Mouse (Mus musculus) embryo, embryonic 10.5 days (tissue): Measurements from ENCODE around the gene Znhit2.

Experiments used
- DNase-seq: peaks from one replicate; pipeline ENCODE4 v3.0.0-alpha.2; 2015; ENCODE audit warnings: low spot score

The Znhit2 gene

DNA sequence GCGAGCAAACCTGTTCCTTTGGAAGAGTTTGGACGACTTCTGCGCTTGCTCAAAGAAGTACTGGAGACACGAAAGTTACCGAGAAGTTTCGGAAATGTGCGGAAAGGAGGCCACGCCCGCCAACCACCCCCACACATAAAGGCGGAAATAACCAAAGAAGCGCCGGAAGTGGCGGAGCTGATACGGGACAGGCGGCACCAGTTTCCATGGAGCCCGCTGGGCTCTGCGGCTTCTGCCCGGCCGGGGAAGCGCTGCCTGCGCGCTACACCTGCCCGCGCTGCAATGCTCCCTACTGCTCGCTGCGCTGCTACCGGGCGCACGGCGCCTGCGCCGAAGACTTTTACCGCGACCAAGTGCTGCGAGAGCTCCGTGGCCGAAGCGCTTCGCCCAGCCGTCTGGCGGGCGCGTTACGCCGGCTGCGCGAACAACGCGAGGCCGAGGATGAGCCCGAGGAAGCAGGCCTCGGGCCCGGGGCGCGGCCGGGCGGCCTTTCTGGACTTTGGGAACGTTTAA, at the start of gene Znhit2:
Gene Znhit2 (plus strand): TSS at position 172 of the 513 bp plus-strand sequence.
- peak; percentile 97 for DNase-seq

DNA sequence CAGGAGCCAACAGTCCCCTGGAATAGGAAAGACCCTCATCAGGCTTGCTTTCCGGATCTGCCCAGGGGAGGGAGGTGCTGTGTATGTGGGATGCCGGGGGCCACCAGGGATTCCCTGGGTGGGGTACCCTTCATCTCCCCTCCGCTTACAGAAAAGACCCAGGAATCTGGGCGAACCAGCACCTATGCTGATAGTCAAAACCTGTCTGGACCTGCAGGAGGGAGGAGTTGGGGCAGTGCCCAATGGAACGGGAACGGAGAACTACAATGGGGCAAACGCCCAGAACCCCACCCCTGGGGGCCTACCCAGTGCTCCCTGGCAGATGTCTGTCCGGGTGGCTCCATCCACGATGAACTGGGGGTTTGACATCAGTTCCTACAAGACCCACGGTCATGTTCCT, 47.3 kb upstream of the Znhit2 start:
- DNase-seq = no peak

DNA sequence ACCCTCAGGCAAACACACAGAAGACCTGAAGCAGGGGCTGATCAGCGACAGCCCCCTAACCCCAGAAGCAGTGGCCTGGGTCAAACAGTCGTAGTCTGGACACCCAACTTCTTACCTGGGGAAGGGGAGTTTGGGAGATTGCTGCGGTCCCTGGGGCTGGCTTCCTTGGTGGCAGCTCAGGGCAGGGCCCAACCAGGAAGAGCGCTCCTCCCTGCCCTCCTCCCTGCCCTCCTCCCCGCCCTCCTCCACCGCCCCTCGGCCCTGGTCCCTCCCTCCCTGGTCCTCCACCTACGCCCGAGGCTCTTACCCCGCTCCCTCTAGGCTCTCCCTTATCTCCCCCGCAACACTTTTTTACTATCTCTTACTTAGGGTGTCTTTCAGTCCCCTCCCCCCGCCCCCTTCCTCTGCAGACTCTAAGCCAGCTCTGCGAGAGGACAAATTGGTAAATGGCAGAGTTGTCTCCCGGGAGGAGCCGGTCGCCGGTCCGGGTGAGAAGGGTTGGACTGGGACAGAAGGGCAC, 45.9 kb upstream of the Znhit2 start:
- DNase-seq = peak; percentile 58

DNA sequence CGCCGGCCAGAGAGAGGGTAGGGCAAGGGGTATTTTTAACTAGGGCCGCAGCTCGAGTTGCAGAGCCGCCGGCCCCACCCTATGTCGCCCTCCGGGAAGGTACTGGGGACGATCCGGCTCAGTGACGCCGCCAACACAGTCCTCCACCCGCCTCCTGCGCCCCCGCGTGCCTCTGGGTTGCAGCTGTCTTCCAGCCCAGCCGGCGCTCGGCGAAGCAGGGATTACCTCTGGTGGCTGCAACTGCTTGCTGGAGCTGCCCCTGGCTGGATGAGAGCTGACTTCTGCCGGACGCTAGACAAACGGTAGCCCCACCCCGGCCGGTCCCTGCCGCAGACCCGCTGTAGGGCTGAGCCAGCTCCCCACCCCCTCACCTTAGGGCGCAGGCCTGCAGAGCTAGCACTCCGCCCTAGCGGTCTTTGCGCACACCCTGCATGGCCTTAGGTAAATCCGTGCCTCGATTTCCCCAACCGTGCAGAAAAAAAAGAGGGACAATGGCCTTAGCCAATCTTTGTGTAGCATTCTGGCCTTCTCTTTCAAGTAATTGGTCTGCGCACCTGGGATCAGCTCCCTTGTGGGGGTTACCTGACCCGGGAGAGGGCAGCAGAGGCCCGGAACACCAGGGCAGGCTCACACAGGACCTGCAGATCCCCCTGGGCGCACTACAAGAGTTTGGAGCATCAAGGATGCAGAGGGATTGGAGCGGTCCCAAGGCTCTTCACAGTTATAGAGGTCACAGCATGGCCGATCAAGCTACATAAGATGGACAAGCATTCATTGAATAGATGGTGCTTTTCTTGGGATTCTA, 45.3 kb upstream of the Znhit2 start, which contains the start of gene Capn1:
Gene Capn1 (minus strand): TSS at position 387 of the 805 bp plus-strand sequence.
- DNase-seq = peak; percentile 77

DNA sequence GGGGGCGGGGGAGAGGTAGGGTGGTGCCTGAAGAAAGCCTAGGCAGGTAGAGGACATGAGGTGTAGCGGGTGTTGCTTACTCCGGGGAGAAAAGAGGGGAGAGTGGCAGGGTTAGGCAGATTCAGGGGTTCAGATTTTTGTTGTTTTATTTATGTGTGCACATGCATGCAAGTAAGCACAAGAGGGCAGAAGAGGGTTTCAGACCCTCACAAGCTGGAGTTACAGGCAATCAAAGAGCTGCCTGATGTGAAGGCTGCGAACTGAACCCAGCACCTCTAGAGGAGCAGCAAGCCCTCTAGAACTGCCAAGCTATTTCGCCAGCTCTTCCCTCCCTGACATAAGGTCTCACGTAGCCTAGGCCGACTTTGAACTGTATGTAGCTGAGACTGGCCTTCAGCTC, 44.5 kb upstream of the Znhit2 start:
- DNase-seq = peak; percentile 26

DNA sequence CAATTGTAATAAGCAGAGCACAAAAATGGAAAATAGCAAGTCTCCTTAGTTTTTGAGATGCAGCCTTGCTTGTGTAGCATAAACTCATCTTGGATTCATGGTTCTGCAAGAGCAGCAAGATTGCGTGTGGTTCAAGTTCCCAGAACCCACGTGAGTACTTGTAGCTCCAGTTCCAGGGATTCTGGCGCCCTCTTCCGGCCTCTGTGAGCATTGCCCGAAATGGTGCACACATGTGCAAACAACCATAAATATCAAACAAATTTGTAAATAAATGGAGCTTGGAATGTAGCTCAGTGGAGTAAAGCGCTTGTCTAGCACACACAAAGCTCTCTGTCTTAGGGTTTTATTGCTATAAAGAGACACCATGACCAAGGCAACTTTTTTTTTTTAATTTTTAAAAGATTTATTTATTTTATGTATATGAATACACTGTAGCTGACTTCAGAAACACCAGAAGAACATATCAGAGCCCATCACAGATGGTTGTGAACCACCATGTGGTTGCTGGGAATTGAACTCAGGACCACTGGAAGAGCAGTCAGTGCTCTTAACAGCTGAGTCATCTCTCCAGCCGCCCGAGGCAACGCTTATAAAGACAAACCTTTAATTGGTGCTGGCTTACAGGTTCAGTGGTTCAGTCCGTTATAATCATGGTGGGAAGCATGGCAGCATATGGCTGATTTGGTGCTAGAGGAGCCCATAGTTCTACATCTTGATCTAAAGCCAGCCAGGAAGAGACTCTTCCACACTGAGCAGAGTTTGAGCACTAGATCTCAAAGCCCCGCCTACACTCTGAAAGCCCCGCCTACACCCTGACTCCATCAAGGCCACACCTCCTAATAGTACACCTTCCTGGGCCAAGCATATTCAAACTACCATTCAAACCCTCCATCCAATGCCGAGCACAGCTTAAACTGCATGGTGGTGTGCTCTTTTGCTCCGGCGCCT, 42.6 kb upstream of the Znhit2 start:
- DNase-seq = peak; percentile 94

DNA sequence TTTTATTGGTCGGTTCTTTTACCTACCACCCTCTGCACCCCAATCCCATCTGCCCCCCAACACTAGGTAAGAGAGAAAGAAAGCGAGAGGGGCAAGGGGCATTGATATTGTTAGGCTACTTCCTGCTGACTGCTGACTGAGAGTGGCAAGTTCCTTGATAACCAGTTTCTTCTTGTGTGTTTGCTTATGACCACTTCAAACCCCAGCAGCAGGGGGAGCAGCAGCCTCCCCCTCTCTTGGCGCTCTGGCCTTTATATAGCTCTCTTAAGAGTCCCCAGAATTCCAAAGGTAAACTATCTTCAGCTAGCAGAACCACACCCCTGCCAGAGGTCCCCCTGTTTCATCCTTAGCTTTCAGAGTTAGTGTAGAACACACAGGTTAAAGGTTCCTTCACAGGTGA, 40.7 kb upstream of the Znhit2 start:
- no peak for DNase-seq

DNA sequence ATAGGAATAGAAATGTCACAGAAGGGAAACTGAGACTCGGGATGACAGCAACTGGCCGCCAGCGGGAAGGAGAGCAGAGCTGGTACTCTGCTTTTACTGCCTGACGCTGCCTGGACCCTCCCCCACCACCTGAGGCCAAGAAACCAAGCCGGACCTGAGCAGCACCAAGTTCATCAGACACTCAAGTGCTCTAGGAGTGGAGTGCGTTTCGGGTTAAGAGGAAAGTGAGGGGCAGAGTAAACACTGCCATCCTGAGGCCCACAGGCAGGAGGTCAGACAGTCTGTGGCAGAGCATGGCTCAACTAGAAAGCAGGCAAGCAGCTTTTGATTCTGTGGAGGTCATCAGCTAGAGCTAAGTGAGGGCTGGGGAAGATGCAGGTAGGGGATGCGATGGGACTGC, 37.9 kb upstream of the Znhit2 start:
- no peak for DNase-seq

DNA sequence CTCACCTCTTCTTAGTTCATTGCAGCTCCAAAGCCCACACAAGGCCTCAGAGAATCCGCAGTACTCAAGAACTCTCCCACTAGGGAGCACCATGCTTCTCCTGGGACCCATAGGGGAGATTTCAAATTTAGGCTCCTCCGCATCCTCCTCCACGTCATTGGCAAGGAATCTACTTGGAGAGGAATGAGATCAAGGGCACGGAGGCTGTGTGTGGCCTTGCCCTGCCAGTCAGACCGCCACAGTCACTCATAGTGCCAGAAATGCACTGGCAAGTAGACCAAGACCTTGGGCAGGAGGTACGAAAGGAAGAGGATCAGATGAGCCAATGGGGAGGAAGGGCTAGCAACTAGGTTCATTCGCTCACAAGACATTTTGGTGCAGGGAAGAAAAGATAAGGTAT, 37.1 kb upstream of the Znhit2 start:
- DNase-seq = no peak

DNA sequence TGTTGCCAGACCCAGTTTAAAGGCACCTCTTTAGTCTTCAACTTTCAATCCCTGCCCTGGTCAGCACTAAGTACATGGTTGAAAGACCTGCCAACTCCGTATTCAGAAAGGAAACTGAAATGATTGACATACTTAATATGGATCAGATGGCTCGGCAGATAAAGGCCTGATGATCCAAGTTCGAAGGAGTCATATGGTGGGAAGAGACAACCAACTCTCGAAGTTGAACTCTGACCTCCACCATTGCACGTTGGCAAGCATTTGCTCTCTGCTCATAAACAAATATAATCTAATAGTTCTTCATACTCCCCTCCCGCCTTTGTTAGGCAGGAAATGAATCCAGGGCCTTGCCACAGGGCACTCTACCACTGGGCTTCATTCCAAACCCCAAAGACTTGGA, 32.0 kb upstream of the Znhit2 start:
- no peak for DNase-seq

DNA sequence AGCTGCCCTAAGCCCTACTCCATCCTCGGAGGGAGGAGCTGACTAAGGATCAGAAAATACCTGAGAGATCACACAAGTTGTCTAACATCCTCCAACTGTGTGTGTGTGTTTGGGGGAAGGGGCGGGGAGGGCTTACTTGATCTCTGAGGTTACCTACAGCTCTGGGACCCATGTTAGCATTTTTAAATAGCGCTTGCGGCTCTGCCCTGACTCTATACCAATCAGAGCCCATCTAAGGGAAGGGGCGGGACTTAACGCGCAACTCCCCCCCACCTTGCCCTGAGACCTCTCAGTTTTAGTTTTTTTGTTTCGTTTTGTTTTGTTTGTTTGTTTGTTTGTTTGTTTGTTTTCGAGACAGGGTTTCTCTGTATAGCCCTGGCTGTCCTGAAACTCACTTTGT, 31.6 kb upstream of the Znhit2 start:
- no peak for DNase-seq

DNA sequence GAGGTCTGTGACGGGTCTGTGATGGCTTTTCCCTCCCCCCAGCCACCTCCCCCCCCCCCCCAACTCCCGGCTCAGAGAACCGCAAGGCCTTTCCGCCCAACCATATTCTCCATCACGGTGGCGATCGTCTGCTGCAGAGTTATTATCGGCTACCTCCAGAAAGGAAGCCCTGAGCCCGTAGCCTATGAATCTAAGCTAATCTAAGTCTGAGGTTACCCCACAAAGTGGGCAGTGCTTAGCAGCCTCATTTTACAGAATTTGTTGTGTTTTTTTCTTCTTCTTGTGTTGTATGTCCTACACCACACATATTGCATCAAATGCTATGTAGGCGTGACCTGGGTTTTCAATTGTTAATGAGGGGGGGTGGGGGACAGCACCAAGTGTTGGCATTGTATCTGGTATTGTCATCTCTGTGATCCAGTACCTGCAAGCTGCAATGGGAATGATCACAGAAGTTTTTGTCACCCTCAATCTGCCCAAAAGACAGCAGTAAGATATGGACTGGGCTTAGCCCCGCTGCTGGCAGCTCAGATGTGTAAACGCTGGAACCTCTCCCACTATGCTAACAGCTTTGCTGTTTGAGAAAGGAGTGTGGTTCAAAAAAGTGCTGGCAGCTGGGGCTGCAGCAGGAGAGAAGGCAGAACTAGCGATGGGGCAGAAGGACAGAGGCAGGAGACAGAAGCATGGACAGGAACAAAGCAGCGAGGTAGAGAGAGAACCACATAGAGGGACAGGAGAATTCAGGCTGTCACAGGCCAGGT, 30.3 kb upstream of the Znhit2 start:
- DNase-seq = no peak

DNA sequence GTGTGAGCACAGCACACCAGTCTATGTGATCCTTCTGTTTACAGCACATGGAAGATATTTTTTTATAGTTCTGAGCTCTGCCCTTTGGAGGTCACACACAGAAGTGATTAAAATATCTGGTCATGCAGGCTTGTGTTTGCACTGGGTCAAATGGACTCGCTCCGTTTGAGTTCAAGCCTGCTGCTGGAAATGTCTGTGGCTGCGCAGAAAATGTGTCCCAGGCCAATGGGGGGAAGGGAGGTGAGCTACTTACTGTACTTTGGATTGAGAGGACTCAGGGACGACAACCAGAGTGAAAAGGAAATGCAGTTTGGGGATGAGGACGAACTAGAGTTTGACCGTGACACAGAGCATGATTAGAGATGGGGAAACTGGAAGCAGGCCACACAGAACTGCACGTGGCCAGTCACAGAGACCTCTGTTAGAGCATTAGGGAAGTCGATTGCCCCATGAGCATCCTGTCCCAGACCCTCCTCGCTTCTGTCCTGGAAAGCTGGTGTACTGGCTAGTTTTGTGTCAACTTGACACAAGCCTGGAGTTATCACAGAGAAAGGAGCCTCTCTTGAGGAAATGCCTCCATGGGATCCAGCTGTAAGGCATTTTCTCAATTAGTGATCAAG, 24.9 kb upstream of the Znhit2 start:
- no peak for DNase-seq

DNA sequence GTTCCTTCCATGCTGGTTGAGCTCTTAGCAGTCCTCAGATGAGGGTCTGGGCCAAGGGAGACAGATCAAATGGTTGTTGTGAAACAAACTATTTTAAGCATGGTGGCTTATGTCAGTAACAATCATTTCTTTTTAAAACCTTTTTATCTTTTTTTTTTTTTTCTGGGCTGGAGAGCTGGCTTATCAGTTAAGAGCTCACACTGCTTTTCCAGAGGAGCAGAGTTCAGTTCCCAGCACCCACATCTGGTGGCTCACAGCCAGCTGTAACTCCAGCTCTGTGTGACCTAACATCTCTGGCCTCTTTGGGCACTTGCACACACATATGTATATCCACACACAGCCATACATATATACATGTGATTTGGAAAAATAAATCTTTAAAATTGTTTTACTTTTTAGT, 23.3 kb upstream of the Znhit2 start:
- no peak for DNase-seq

DNA sequence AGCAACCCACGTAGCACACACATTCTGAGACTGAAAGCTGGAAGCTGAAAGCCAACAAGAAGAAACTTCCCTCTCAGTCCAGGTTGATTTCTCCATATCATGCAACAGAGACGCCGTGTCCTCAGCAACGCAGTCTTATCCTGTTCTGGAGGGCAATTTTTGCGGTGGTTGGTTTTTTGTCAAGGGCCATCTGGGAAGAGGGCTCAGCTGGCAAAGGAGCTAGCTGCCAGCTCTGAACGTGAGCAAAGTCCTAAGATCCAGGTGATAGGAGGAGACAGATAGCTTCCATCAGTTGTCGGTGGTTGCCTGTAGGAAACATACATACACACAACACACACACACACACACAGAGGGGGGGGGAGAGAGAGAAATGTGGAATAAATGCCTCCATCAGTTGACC, 22.7 kb upstream of the Znhit2 start:
- no peak for DNase-seq

DNA sequence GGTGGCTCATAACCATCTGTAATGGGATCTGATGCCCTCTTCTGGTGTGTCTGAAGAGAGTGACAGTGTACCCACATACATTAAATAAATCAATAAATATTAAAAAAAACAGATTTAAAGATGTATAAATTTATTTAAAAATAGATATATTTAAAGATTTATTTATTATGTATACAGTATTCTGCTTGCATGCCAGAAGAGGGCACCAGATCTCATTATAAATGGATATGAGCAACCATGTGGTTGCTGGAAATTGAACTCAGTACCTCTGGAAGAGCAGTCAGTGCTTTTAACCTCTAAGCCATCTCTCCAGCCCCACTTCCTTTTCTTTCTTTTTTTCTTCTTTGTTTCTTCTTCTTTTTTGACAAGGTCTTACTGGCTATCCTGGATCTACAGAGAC, 21.0 kb upstream of the Znhit2 start:
- DNase-seq = no peak

DNA sequence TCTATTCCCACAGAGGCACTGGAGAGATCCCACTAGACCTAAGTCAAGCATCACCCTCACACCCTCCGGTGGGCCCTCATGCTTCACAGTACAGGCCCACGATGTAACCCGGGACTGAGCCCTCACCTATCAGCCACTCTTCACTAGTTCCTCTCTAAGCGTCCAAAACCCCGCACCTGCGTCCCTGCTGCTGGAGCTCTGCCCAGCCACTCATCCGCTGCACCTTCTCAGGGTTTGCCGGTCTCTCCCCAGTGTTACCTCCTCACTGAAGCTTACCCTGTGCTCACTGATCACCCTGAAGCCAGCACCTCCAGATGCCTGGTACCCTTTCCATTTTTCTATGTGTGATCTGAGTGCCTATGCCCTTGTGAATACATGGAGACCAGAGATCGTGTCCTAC, 18.7 kb upstream of the Znhit2 start:
- no peak for DNase-seq

DNA sequence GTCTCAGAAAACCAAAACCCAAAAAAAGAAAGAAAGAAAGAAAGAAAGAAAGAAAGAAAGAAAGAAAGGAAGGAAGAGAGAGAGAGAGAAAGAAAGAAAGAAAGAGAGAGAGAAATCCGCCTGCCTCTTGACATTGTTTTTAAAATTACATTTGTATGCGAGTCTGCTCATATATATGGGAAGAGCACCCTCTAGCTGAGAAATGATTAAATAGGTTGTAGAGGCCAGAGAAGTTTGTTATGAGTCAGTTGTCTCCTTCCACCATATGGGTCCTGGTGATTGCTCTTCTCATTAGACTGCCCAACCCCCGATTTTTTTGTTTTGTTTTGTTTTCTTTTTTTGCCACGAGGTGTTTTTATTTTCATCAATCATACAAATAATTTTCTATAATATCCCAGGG, 16.9 kb upstream of the Znhit2 start:
- DNase-seq = peak; percentile 54

DNA sequence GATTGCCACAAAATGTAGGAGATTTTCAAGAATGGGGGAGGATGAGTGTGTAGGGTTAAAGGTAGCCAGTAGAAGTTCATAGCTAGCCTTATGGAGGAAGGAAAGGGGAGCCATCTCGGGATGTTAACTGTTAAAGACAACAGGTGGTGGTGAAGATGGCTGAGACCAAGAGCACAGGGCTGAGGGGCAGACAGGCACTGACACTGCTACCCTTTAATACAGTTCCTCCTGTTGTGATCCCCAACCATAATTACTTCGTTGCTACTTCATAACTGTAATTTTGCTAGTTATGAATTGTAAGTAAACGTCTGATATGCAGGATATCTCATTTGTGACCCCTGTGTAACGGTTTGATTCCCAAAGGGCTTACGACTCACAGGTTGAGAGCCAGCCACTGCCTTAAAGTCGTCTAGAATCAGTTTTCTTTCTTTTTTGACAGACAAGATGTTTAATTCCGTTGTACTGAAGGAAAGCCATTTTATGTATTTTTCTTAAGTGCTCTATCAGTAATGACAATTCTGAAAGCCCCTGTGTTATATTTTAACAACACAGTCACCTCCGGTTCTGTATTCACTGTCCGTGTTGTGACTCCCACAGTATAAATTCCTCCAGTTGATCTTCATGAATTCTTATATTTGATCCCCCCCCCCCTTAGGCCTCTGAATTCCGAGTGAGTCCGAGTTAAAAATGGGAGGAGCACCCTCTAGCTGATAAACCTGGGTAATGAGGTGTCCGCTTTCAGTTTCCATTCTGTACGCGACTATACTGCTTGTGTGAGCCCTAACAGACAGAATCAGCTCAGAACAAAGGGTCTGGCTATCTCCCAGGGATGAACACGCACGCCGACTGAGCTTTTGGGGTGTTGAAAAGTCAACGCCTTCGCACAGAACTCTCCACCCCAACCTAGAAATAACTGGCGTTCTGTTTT, 15.4 kb upstream of the Znhit2 start:
- no peak for DNase-seq
